Mouse (Mus musculus) right cerebral cortex, adult 18-20 months (tissue): ENCODE results near the gene Naa35.

ENCODE experiments used
- DNase-seq: peaks from one replicate; pipeline ENCODE4 v3.0.0; 2022; ENCODE audit warnings: mixed read lengths

The Naa35 gene

GRCm38 (mm10) chr13:59674215-59674614, 89.2 kb downstream of the Naa35 start:
- DNase-seq = no peak

DNA sequence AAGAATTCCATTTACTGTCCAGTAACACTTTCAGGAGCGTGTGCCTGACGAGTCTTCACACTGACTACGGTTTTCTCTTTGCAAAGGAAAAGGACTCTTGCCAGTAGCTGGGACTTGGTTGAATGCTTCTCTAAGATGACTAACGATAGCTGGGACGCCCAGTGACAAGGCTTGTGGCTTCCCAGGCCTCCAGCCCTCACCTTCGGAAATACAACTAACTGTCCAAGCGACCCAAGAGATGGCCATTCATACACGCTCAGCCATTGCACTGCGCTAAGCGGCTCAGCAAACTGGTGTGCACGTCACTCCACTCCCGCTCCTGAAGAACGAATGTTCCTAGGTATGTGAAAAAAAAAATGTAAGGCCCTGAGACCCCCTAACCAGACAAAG, 89.7 kb downstream of the Naa35 start:
- DNase-seq = no peak

DNA sequence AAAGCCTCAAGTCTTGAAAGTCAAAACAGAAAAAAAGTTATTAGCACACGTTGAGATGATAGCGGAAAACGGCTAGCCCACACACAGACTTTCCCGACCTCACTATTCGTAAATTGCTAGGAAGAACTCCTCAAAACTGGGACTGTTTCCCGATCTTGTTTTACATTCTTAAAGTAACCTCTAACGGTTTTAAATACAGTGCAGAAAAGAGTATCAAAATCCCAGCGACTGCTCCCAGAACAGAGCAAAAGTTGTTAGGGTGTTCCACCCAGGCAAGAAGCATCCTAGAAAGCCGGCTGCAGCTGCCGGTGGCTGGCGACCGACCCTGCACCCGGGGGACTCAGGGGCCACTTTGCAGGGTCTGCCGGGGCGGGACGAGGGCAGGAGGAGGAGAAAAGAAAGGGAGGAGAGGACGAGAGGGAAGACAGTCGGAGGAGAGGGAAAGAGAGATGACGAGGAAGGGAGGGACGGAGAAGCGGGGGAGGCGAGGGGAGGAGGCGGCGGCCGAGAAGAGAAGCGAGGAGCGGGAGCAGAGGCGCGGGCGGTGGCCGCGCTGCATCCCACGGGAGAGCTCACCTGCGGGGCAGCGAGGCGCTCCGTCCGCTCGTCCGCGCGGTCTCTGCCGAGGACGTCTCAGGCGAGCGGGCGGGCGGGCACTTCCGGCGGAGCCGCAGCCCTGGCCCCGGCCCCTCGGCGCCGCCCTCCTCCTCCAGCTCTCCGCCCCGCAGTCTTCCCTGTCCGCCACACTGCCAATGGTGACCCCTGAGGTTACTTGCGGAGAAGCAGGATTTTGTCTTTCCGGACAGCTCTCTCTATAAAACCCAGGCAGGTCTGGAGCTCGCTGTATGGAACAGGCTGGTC, 90.3 kb downstream of the Naa35 start, which contains the start of gene Golm1:
Gene Golm1 (minus strand): TSS at position 661 of the 861 bp plus-strand sequence.
- DNase-seq = peak; percentile 49

DNA sequence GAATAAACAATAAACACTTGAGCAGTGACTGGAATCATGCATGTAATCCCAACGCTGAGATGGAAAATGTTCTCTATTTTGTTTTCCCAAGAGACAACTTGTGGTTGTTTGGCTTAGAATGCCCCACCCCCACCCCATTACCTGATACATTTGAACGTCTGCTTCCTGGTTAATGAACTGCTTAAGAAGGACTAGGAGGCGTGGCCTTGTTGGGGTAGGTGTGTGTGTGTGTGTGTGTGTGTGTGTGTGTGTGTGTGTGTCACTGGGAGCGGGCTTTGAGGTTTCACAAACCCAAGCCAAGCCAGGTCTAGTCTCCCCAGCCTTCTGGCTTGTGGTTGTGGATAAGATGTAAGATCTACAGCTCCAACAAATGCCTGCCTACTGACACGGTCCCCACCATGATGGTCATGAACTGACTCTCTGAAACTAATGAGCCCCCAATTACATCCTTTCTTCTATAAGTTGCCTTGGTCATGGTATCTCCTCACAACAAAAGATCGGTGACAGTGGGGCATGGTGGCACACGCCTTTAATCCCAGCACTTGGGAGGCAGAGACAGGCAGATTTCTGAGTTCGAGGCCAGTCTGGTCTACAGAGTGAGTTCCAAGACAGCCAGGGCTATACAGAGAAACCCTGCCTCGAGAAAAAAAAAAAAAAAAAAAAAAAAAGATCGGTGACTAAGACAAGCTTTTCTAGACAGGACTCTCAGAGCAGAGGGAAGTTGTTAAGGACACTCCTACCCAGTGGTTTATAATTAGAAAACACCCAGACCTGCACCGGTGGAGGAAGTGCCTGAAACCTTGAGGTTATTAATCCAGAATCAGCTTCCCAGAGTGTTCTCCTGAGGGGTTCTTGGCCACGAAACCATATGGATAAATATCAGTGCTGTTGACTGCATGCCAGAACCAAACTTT, 91.5 kb downstream of the Naa35 start:
- DNase-seq = no peak

- no peak for DNase-seq
Observed at GRCm38 (mm10) chr13:59679306-59679705, 94.2 kb downstream of the Naa35 start.

- no peak for DNase-seq
Observed at GRCm38 (mm10) chr13:59679908-59680307, 94.8 kb downstream of the Naa35 start.

DNA sequence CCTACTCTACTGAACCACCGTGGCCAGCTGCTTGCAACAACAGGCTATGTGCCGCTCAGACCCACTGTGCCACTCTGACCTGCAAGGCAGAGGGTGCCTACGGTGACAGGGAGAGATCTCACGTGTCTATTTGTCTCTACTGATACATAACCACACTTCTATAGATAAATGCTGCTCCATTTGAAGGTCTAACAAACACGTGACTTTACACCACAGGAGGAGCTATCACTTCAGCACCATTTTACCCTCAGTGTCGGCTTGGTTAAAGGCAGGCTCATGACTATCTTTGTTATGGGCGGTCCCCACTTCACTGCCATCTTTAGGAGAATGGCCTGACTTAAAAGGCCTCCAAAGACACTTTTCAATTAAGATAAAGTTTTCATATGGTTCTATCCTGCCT, 97.6 kb downstream of the Naa35 start:
- no peak for DNase-seq

- no peak for DNase-seq
Observed at GRCm38 (mm10) chr13:59685236-59685635, 100.2 kb downstream of the Naa35 start.
